Mouse (Mus musculus) heart, embryonic 10.5 days (tissue): ENCODE measurements around the gene Pir. TPM values are rescaled to one million over a fixed set of nuclear protein-coding genes. Genes with fewer than 3 reads are reported as not detected.

Experiments used
- DNase-seq: peaks from one replicate; pipeline ENCODE4 v3.0.0-alpha.2; 2017; ENCODE audit warnings: low spot score
- H3K27ac ChIP-seq: fragments of 300-500 bp; sonication (generic); 2 replicates; pipeline ENCODE4 v1.5.1; 2016; ENCODE audit warnings: mild to moderate bottlenecking
- H3K27me3 ChIP-seq: fragments of 300-500 bp; sonication (generic); 2 replicates; pipeline ENCODE4 v1.6.1; 2016; ENCODE audit warnings: mild to moderate bottlenecking; ENCODE audit not compliant: poor library complexity, insufficient read depth, severe bottlenecking
- H3K36me3 ChIP-seq: fragments of 300-500 bp; sonication (generic); 2 replicates; pipeline ENCODE4 v1.6.1; 2016; ENCODE audit warnings: mild to moderate bottlenecking, moderate library complexity
- H3K4me1 ChIP-seq: fragments of 300-500 bp; sonication (generic); 2 replicates; pipeline ENCODE4 v1.6.1; 2016; ENCODE audit warnings: mild to moderate bottlenecking
- H3K4me3 ChIP-seq: fragments of 300-500 bp; sonication (generic); 2 replicates; pipeline ENCODE4 v1.5.1; 2016; ENCODE audit warnings: mild to moderate bottlenecking, moderate library complexity
- H3K9me3 ChIP-seq: fragments of 300-500 bp; sonication (generic); 2 replicates; pipeline ENCODE4 v1.6.1; 2016; ENCODE audit warnings: mild to moderate bottlenecking, moderate library complexity
- WGBS: fragments of 180-500 bp; shearing (Covaris S2); methylation state at CpG from one replicate; pipeline ENCODE4 v1.1.7; 2016; 5-methylcytosine and 5-hydroxymethylcytosine counted together
- polyA plus RNA-seq: library from polyadenylated mRNA; unstranded; fragments of >200 nt; fragmentation: Nextera tagmentation; extraction: Ambion mirVana; gene quantifications from 2 replicates; pipeline ENCODE4 v1.2.1, GENCODE M21; 2016

Gene Pir
- polyA plus RNA-seq, 1 experiment from 2014 or later, result 7.3 TPM

DNA sequence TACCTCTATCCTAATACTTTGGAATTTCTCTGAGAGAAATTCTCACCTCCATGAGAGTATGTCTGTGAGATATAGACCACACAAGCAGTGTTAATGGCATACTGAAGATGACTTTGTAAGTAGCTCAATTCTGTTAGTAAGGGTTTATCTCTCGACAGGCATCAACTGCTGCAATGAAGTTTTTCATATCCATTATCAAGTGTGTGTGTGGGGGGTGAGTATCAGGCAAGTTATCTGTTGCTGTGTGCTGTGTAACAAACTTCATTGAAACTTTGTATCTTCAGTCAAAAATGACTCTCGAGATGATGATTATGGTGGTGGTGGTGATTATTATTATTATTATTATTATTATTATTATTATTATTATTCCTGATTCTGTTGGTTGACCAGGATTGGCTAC is 147.6 kb downstream of the Pir start:
- Histone ChIP-seq H3K4me1 (no peaks in the 10 kb centered on the region), H3K4me3 (no peak overlapping the region), H3K27ac (no peak overlapping the region), H3K27me3 (peaks cover 8% of the 10 kb centered on the region; the same call in 1 of the 2 replicates), H3K9me3 (no peaks in the 10 kb centered on the region), H3K36me3 (no peaks in the 10 kb centered on the region)
- 78% methylated on average over 2 of the region's 2 CpGs for WGBS
- no peak for DNase-seq

DNA sequence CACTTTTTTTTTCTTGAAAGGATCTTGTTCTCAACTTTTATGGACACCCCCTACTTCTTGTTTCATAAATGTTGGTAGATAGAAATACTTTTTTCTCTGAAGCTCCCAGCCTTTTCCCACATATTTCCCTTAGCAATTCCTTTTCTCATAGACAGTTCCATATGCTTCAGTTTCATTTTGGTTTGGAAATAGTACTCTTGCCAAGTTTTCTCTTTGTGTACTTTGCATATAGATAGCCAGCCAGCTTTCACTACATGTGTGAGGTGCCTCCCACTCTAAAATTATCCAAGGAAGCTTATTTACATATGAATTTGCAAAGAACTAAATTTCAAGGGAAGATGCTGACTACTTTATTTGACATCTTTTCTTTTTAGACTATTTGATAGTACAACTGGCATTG is 148.8 kb downstream of the Pir start:
- Histone ChIP-seq H3K27me3 (peaks cover 8% of the 10 kb centered on the region; the same call in 1 of the 2 replicates), H3K27ac (no peak overlapping the region), H3K4me3 (no peak overlapping the region), H3K4me1 (no peaks in the 10 kb centered on the region), H3K36me3 (peaks cover 7% of the 10 kb centered on the region; the same call in 1 of the 2 replicates), H3K9me3 (no peaks in the 10 kb centered on the region)
- no peak for DNase-seq

DNA sequence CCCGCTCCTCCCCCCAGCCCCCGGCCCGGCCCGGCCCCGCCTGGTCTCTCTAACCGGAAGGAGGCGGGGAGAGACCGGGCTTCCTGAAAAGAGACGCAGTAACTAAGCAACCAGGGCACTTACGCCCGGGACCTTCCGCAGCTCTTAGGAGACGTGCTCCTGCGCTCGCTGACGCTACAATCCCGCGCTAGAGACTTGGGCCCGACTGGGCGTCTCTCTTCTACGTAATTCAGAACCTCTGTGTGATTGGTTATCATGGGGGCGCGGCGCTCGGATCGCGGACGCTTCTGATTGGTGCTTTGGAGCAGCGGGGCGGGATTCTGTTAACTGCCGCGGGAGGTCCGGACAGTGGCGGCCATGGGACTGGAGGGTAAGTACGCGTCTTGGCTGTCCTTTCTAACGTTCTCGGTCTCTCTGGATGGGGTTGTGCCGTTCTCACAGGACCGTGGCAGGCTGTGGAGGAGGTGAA is 150.3 kb downstream of the Pir start, which contains the start of gene Piga:
Gene Piga (plus strand): TSS at position 317 of the 469 bp plus-strand sequence.
- no peaks in the 10 kb centered on the region for H3K4me1 ChIP-seq
- no peaks in the 10 kb centered on the region for H3K9me3 ChIP-seq
- peak; percentile 96 for DNase-seq
- H3K27ac ChIP-seq, result peak within 1 kb of the TSS; percentile 87
- peaks cover 8% of the 10 kb centered on the region; the same call in 1 of the 2 replicates for H3K27me3 ChIP-seq
- H3K4me3 ChIP-seq, result peak within 1 kb of the TSS; percentile 65
- 13% methylated on average over 39 of the region's 40 CpGs for whole genome bisulfite sequencing
- peaks cover 8% of the 10 kb centered on the region; the same call in 1 of the 2 replicates for H3K36me3 ChIP-seq

- peaks cover 8% of the 10 kb centered on the region; the same call in 1 of the 2 replicates for H3K36me3 ChIP-seq
- no peak for DNase-seq
- H3K27me3 ChIP-seq, result peaks cover 8% of the 10 kb centered on the region; the same call in 1 of the 2 replicates
- H3K27ac ChIP-seq, result peak overlapping the region; percentile 87
- H3K9me3 ChIP-seq, result no peaks in the 10 kb centered on the region
- H3K4me3 ChIP-seq, result peak overlapping the region; percentile 65
- WGBS, result 14% methylated on average over 13 of the region's 13 CpGs
- no peaks in the 10 kb centered on the region for H3K4me1 ChIP-seq
Measured at GRCm38 (mm10) chrX:164419955-164420354, 150.8 kb downstream of the Pir start.

GRCm38 (mm10) chrX:164420518-164420917 is 151.3 kb downstream of the Pir start:
- WGBS, result 46% methylated on average over 3 of the region's 3 CpGs
- peaks cover 11% of the 10 kb centered on the region; the same call in 1 of the 2 replicates for H3K36me3 ChIP-seq
- no peaks in the 10 kb centered on the region for H3K4me1 ChIP-seq
- DNase-seq, result no peak
- no peaks in the 10 kb centered on the region for H3K9me3 ChIP-seq
- H3K4me3 ChIP-seq, result peak overlapping the region; percentile 65
- H3K27me3 ChIP-seq, result peaks cover 8% of the 10 kb centered on the region; the same call in 1 of the 2 replicates
- H3K27ac ChIP-seq, result no peak overlapping the region

Other genes with a start within 250 kb of the Pir start
- 0.25 and 0.26 TPM in 2 replicates for gene Car5b, start 241.4 kb upstream of the Pir start, polyA plus RNA-seq
- gene Siah1b, start 192.9 kb upstream of the Pir start, polyA plus RNA-seq, result 25.5 and 31.9 TPM in 2 replicates
- gene Cltrn, start 180.5 kb upstream of the Pir start, polyA plus RNA-seq, result 0.72 TPM in 1 of 2 replicates, not detected in the other
- gene Ace2, start 130.0 kb upstream of the Pir start, polyA plus RNA-seq, result 0.06 and 0.11 TPM in 2 replicates
- gene Bmx, start 11.2 kb upstream of the Pir start, polyA plus RNA-seq, result 3.6 and 5.8 TPM in 2 replicates
- 1.0 and 1.2 TPM in 2 replicates for gene Vegfd, start 104.0 kb downstream of the Pir start, polyA plus RNA-seq
- gene Piga, start 150.4 kb downstream of the Pir start, polyA plus RNA-seq, result 12.4 and 13.2 TPM in 2 replicates
- 0.13 and 0.62 TPM in 2 replicates for gene Asb11, start 167.6 kb downstream of the Pir start, polyA plus RNA-seq
- 0.46 and 0.64 TPM in 2 replicates for gene Asb9, start 237.0 kb downstream of the Pir start, polyA plus RNA-seq